Mouse (Mus musculus) right cerebral cortex, adult 2 months (tissue): ENCODE data around the gene Zfp553.
A peak's percentile ranks its signal among the peaks of the same experiment; 100 is the strongest.

Source experiments
- DNase-seq, 2 experiments: peaks; one replicate each; pipeline ENCODE4 v3.0.0; 2021 to 2022; ENCODE audit warnings: low spot score in 2 of 2

Gene Zfp553

DNA sequence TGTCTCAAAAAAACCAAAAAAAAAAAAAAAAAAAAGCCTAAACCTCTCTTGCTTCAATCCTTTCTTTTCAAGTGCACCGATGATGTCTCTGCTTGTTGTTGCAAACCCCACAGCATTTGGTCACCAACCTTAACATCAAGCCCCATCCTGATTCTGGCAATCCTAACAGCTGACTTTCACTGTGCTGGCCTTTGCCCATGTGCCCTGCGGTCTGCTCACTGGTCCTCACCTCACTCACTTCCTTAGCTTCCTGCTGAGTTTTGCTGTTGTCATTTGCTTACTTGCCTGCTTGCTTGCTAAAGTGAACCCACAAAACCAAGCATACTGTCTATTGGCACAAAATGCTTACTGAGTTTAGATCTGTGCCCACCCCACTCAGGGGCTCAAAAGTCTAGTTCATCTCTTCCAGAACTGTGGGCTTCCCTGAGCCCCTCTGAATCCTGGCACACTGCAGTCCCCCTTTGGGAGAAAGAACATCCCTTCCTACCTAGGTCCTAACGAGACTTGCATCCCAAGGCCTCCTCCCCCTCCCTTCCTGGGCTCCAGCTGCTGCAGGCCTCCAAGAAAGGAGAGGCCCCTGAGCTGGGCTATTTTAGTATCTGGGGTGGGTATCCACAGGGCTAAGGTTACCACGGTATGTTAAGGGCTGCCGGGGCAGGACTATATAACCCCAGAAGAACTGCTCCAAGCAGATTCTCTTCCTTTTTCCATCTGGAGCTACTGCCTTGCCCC is 21.7 kb upstream of the Zfp553 start:
- DNase-seq, result no peak

DNA sequence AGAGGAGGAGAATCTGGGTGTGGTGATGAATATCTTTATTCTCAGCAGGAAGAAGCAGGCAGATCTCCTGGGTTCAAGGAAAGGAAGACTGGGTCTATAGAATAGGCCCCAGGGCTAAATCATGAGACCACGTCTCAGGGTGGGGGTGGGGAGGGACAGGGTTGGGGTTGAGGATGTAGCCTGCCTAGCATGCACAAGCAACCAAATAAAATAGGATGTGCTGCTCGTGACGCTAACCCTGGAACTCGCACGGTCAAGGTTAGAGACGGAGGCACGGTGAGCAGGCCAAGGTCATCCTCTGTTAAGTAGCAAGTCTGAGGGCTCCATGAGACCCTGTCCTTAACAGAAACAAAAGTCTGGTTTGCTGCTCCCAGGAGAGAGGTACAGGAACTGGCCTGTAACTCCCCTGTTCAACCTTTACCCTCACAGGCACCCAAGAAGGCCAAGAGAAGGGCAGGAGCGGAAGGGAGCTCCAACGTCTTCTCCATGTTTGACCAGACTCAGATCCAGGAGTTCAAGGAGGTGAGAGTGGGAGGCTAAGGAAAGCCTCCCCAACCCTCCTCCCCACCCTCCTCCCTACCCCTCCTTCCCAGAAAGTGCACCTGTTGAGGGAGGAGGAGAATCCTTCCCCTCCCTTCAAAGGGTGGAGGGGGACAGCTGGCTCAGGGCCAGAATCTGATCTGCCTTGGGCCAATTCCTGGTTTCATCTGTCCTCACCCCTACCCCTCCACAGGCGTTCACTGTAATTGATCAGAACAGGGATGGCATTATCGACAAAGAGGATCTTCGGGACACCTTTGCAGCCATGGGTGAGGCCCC is 20.2 kb upstream of the Zfp553 start:
- no peak for DNase-seq

DNA sequence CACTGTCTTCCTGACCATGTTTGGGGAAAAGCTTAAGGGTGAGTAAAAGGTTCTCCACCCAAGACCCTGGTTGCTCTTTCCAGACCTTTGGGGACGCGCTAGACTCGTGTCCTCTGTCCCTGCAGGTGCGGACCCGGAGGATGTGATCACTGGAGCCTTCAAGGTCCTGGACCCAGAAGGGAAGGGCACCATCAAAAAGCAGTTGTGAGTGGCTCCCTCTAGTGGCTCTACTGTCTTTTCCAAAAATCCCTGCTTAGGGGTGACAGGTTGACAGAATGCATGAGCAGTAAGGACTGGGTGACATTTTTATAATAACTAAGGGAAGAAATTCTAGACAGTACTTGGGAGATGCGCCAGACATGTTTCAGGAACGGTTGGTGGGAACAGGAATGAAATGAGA is 19.4 kb upstream of the Zfp553 start:
- no peak for DNase-seq

GRCm38 (mm10) chr7:127213930-127214329 is 18.9 kb upstream of the Zfp553 start:
- DNase-seq, result no peak

DNA sequence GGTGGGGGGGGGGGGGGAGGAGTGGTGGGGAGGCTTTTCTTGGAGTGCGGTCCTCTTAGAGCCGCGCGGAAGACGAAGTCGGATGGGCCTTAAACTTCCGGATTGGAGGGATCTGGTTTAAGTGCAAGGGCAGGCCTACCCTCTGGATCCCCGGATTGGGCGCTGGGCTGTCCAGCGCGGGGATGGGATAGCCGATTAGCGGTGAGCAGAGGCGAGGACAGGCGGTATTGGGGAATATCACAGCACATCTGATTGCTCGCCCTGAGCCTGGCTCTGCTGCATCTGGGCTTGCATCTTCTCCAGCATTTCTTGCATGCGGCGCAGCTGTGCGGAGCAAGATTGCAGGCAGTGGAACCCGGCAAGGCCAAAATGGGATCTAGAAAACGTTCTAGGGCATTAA is 18.3 kb upstream of the Zfp553 start:
- no peak for DNase-seq

GRCm38 (mm10) chr7:127214981-127215871 is 17.6 kb upstream of the Zfp553 start:
- DNase-seq, result peak; percentile 47 to 57

GRCm38 (mm10) chr7:127216307-127216706 is 16.6 kb upstream of the Zfp553 start:
- no peak for DNase-seq

DNA sequence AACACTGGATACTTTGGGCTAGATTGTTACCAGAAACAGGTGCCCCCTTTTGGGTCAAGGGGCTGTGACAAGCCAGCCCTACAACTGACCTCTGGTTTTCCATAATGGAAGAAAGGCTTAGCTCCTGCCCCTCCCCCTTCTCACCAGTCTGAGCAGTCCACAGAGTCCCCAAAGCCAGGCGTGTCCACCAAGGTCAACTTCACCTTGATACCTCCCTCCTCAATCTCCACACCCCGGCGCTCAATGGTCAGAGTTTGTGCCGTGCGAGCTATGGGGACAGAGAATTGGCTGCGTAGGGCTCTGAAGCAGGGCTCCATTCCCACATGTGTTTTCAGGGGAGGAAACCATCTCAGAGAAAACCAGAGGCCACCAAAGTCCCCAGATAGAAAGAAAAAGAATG is 15.4 kb upstream of the Zfp553 start:
- no peak for DNase-seq

GRCm38 (mm10) chr7:127217901-127218642 is 14.8 kb upstream of the Zfp553 start:
- DNase-seq, result no peak

DNA sequence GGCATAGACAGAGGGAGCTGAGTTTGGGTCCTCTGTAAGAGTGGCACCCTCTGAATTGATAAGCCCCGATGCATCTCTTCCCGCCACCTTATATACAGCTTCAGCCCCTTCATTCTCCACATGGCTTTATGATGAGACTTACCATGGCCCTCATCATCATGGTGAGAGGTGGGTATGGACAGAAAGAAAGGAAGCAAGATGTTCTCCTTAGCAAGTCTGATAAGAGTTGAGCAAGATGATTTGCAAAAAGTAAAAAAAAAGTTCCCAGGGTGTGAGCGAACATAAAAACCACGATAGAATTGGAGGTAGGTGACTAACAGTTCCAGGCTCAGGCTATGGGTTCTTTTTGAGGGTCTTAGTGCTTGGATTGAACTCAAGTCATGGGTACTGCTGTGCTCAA is 14.2 kb upstream of the Zfp553 start:
- DNase-seq, result no peak

GRCm38 (mm10) chr7:127220440-127220839 is 12.4 kb upstream of the Zfp553 start:
- no peak for DNase-seq

- no peak for DNase-seq
These were observed 9.8 kb upstream of the Zfp553 start for GRCm38 (mm10) chr7:127223106-127223505.

- no peak for DNase-seq
These were observed 9.1 kb upstream of the Zfp553 start for GRCm38 (mm10) chr7:127223515-127224478.

DNA sequence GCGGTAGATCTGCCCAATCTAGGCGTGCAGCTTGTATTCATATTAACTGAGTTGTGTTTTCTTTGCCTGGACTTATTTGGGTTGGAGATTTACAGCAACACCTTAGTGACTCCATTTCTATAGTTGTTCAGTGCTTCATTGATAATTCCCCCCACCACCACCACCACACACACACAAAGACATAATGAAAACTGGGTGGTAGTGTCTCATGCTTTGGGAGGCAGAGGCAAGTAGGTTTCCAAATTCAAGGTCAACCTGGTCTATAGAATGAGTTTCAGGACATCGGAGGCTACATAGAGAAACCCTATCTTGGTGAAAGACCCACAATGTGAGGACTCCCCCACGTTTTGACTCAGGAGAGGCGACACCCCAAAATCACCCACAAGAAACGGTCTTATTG is 8.2 kb upstream of the Zfp553 start:
- DNase-seq, result no peak

DNA sequence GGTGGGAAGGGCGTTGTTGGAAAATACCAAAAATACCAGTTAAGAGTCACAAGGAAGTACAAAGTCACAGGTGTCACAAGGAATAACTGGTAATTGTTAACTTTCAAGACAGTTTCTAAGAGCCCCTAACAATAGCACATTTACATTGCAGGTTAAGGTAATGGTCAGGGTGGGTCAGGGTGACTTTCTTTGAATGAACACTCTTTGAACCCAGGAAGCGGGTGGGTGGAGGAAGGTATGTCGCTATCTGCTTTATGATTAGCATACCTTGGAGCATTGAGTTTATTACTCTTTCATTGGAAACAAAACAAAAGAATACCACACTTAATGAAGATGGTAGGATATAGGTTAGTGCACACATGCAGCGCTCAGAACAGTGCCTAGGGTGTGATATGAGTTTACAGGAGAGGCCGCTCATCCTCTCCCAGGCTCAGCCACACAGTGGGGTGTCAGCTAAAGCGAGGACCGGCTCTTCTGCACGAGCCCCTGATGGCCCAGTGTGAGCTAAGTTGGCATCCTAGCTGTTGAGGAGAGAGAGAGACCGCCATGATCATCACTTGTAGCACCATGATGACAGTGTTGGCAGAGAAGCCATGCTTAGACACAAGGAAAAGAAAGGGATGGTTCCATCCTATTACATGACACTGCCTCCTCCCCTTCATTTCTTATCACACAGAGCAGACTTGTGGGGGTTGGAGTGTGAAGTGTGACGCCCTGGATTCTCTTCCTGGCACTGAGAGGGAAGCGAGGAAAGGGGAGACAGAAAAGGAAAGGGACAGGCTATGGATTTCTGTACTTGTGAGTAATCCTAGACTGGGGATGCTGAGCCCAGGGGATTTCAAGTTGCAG is 7.5 kb upstream of the Zfp553 start:
- DNase-seq, result no peak

DNA sequence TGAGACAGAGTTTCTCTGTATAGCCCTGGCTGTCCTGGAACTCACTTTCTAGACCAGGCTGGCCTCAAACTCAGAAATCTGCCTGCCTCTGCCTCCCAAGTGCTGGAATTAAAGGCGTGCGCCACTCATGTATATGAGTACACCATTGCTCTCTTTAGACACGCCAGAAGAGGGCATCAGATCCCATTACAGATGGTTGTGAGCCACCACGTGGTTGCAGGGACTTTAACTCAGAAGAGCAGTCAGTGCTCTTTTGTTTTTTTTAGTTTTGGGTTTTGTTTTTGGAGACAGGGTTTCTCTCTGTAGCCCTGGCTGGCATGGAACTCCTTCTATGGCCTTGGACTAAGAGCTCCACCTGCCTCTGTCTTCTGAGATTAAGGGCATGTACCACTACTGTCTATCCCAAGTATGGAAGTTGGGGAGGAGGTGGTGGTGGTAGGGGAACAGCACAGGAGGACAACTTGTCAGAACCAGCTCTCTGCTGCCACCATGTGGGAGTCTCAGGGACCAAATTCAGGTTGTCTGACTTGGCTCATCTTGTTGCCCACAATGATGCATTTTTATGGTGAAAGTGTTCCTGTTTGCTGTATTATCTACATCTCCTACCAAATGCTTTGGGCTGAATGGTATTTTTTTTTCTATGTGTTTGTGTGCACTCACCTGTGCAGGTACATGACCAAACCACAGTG is 4.1 kb upstream of the Zfp553 start:
- DNase-seq, result peak; percentile 87 to 89

GRCm38 (mm10) chr7:127231376-127231775 is 1.5 kb upstream of the Zfp553 start:
- no peak for DNase-seq

- no peak for DNase-seq
These were observed 837 bp upstream of the Zfp553 start for GRCm38 (mm10) chr7:127231826-127232621.
